Mouse (Mus musculus) lung, postnatal 0 days (tissue): Measurements from ENCODE around the gene Ephx4.

Experiments
- CTCF ChIP-seq: IDR thresholded peaks from 2 replicates; pipeline ENCODE4 v1.5.1; 2016; ENCODE audit warnings: antibody characterized with exemption, mild to moderate bottlenecking
- EP300 ChIP-seq: IDR thresholded peaks from 2 replicates; pipeline ENCODE4 v1.6.1; 2016; ENCODE audit warnings: antibody characterized with exemption, mild to moderate bottlenecking, control low read depth

DNA sequence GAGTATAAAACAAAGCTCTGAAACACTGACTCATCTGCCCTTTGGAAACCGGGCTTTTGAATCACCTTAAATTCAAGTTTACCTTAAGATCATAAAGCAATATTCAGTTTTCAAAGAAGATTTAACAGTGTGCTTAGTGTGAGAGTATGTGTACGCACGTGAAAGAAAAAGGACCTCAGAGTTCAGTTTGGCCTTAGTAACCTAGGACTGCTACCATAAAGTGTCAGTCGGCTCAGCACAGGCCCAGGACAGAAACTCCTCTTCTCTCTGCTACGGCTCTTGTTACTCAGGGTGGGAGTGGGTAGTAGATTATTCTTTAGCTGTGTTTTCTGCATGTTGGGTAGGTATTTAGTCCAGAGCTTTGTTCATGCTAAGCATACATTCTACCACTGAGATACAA is 47.1 kb downstream of the Ephx4 start:
- TF ChIP-seq EP300 (no peak), CTCF (no peak)
